Mouse (Mus musculus) stomach, embryonic 16.5 days (tissue): ENCODE measurements around the gene P2rx2. TPM values are rescaled to one million over a fixed set of nuclear protein-coding genes. Genes with fewer than 3 reads are reported as not detected.

Experiments
- ATAC-seq: fragments of 200-750 bp; cut with Nextera tagmentation; 2 replicates; pipeline ENCODE4 v1.8.0; 2017; ENCODE audit warnings: moderate number of reproducible peaks, moderate TSS enrichment; ENCODE audit not compliant: insufficient read depth, low FRiP score
- H3K27ac ChIP-seq: fragments of 300-500 bp; sonication (generic); 2 replicates; pipeline ENCODE4 v1.5.1; 2014; ENCODE audit warnings: low read length
- H3K27me3 ChIP-seq: fragments of 300-500 bp; sonication (generic); 2 replicates; pipeline ENCODE4 v1.6.1; 2014; ENCODE audit warnings: low read length, control low read depth, mixed read lengths; ENCODE audit not compliant: control insufficient read depth, insufficient read depth
- H3K36me3 ChIP-seq: fragments of 300-500 bp; sonication (generic); 2 replicates; pipeline ENCODE4 v1.6.1; 2014; ENCODE audit warnings: low read length; ENCODE audit not compliant: control insufficient read depth, insufficient read depth
- H3K4me1 ChIP-seq: fragments of 300-500 bp; sonication (generic); 2 replicates; pipeline ENCODE4 v1.6.1; 2014; ENCODE audit warnings: low read length, control low read depth, mixed read lengths; ENCODE audit not compliant: control insufficient read depth, insufficient read depth
- H3K4me2 ChIP-seq: fragments of 300-500 bp; sonication (generic); 2 replicates; pipeline ENCODE4 v1.6.1; 2014; ENCODE audit warnings: low read depth, low read length, mixed read lengths
- H3K4me3 ChIP-seq: fragments of 300-500 bp; sonication (generic); replicated peaks from 2 replicates; pipeline ENCODE4 v1.5.1; 2014; ENCODE audit warnings: mild to moderate bottlenecking, low read length
- H3K9ac ChIP-seq: fragments of 300-500 bp; sonication (generic); 2 replicates; pipeline ENCODE4 v1.6.1; 2014; ENCODE audit warnings: low read length
- H3K9me3 ChIP-seq: fragments of 300-500 bp; sonication (generic); replicated peaks from 2 replicates; pipeline ENCODE4 v1.6.1; 2016; ENCODE audit warnings: low read length, control low read depth; ENCODE audit not compliant: control insufficient read depth
- WGBS: fragments of 180-500 bp; shearing (Covaris S2); extraction: QIAGEN DNeasy Blood & Tissue Kit; methylation state at CpG from one replicate; pipeline ENCODE4 v1.1.7; 2014; 5-methylcytosine and 5-hydroxymethylcytosine counted together
- polyA plus RNA-seq: library from polyadenylated mRNA; unstranded; fragments of >200 nt; fragmentation: Nextera tagmentation; extraction: Ambion mirVana; gene quantifications from 2 replicates; pipeline ENCODE4 v1.2.1, GENCODE M21; 2015

Gene P2rx2
- polyA plus RNA-seq, 1 experiment from 2014 or later, result 0.72 TPM

- Histone ChIP-seq H3K36me3 (peaks cover 9% of the 10 kb centered on the region; the same call in 1 of the 2 replicates), H3K27ac (no peak overlapping the region), H3K9me3 (no peaks in the 10 kb centered on the region), H3K9ac (no peak overlapping the region), H3K27me3 (no peaks in the 10 kb centered on the region), H3K4me2 (no peak overlapping the region), H3K4me1 (peaks cover 2% of the 10 kb centered on the region; the same call in 1 of the 2 replicates), H3K4me3 (no peak overlapping the region)
- 94% methylated on average over 1 of the region's 1 CpGs for WGBS
- ATAC-seq, result no peak
Measured at GRCm38 (mm10) chr5:110291649-110292048, 51.4 kb downstream of the P2rx2 start.

Other genes starting within 250 kb of the P2rx2 start
- 1.8 and 2.0 TPM in 2 replicates for gene Gm35315, start 248.8 kb downstream of the P2rx2 start, polyA plus RNA-seq
- 1.3 and 1.4 TPM in 2 replicates for gene Plcxd1, start 243.2 kb downstream of the P2rx2 start, polyA plus RNA-seq
- gene Gtpbp6, start 235.0 kb downstream of the P2rx2 start, polyA plus RNA-seq, result 25.8 and 29.0 TPM in 2 replicates
- 2.7 and 3.0 TPM in 2 replicates for gene Zfp605, start 233.1 kb downstream of the P2rx2 start, polyA plus RNA-seq
- 39.4 and 39.7 TPM in 2 replicates for gene Chfr, start 207.4 kb downstream of the P2rx2 start, polyA plus RNA-seq
- 21.3 and 22.0 TPM in 2 replicates for gene Golga3, start 166.5 kb downstream of the P2rx2 start, polyA plus RNA-seq
- gene Ankle2, start 112.2 kb downstream of the P2rx2 start, polyA plus RNA-seq, result 19.6 and 23.9 TPM in 2 replicates
- 45.0 and 46.3 TPM in 2 replicates for gene Pgam5, start 73.3 kb downstream of the P2rx2 start, polyA plus RNA-seq
- gene Pxmp2, start 57.0 kb downstream of the P2rx2 start, polyA plus RNA-seq, result 7.9 and 9.0 TPM in 2 replicates
- 18.8 and 21.9 TPM in 2 replicates for gene Pole, start 56.9 kb downstream of the P2rx2 start, polyA plus RNA-seq
- gene Lrcol1, start 1.5 kb upstream of the P2rx2 start, polyA plus RNA-seq, result not detected in 2 replicates
- gene Fbrsl1, start 105.3 kb upstream of the P2rx2 start, polyA plus RNA-seq, result 4.9 and 5.5 TPM in 2 replicates
- 0.41 and 0.59 TPM in 2 replicates for gene Galnt9, start 201.1 kb upstream of the P2rx2 start, polyA plus RNA-seq